Comparison of ENCODE assay signal across 15 mouse cellular contexts in genomic region chr12:52893656-52894405, GRCm38 (mm10).
DNase-seq lines count a peak whose midpoint lies in the region; ATAC-seq and TF ChIP-seq lines count a peak whose summit lies in the region.
"Had no signal": no experiment of that assay in that cellular context is flagged by ENCODE, and none has a peak within 500 bp of the region (broad histone marks: within the 10 kb centered on the region; RNA-seq: fewer than 3 reads in every experiment).

No protein-coding gene starts in this region.

- H3K4me2 ChIP-seq in kidney, embryonic 15.5 days = no peak overlapping the region
- no peak overlapping the region for H3K4me2 ChIP-seq in midbrain, embryonic 14.5 days (ENCODE audit: low read length)
- H3K4me2 ChIP-seq in midbrain, postnatal 0 days (ENCODE audit: low read depth, low read length, poor library complexity, severe bottlenecking) = no peak overlapping the region
- H3K4me2 ChIP-seq in heart, embryonic 16.5 days (ENCODE audit: low read depth, low read length) = no peak overlapping the region
- H3K4me2 ChIP-seq in stomach, postnatal 0 days (replicated peaks; ENCODE audit: low read depth) = no peak overlapping the region
- H3K4me2 ChIP-seq: forebrain, embryonic 13.5 days; hindbrain, embryonic 14.5 days; liver, embryonic 15.5 days had no signal

- H3K4me3 ChIP-seq in kidney, adult 2 months (ENCODE audit: insufficient read depth, low read depth, low read length) = no peak overlapping the region
- H3K4me3 ChIP-seq in kidney, embryonic 15.5 days (replicated peaks) = no peak overlapping the region
- H3K4me3 ChIP-seq in midbrain, embryonic 14.5 days (replicated peaks; ENCODE audit: low read depth, low read length) = no peak overlapping the region
- H3K4me3 ChIP-seq in midbrain, postnatal 0 days (ENCODE audit: low read depth, low read length) = no peak overlapping the region
- no peak overlapping the region for H3K4me3 ChIP-seq in heart, embryonic 16.5 days (ENCODE audit: low read length)
- H3K4me3 ChIP-seq in stomach, postnatal 0 days (ENCODE audit: low read depth, low read length) = no peak overlapping the region
- H3K4me3 ChIP-seq: forebrain, embryonic 13.5 days; liver, embryonic 15.5 days had no signal

- H3K9ac ChIP-seq in kidney, embryonic 15.5 days = no peak overlapping the region
- no peak overlapping the region for H3K9ac ChIP-seq in midbrain, embryonic 14.5 days (replicated peaks; ENCODE audit: low read length)
- H3K9ac ChIP-seq in midbrain, postnatal 0 days (replicated peaks; ENCODE audit: low read length, poor library complexity, severe bottlenecking) = no peak overlapping the region
- no peak overlapping the region for H3K9ac ChIP-seq in heart, embryonic 16.5 days (ENCODE audit: low read length)
- H3K9ac ChIP-seq in stomach, postnatal 0 days (ENCODE audit: low read length) = no peak overlapping the region
- H3K9ac ChIP-seq: forebrain, embryonic 13.5 days; hindbrain, embryonic 14.5 days; liver, embryonic 15.5 days had no signal

- TF ChIP-seq POLR2A in kidney, adult 2 months (IDR thresholded peaks at IDR 0.05; ENCODE audit: low read depth, low read length) = no peak

- TF ChIP-seq EP300 in stomach, postnatal 0 days (optimal IDR thresholded peaks at IDR 0.05) = no peak

- ATAC-seq in kidney, embryonic 15.5 days (replicated peaks; ENCODE audit: low FRiP score) = no peak
- ATAC-seq in midbrain, embryonic 14.5 days (ENCODE audit: low FRiP score, low TSS enrichment) = no peak
- no peak for ATAC-seq in midbrain, postnatal 0 days (ENCODE audit: low FRiP score)
- ATAC-seq in heart, embryonic 16.5 days (replicated peaks; ENCODE audit: extremely low read depth, insufficient read depth, low FRiP score) = no peak
- peak; percentile 51; the same call in 1 of the 2 replicates for ATAC-seq in stomach, postnatal 0 days (ENCODE audit: low FRiP score, low TSS enrichment)
- ATAC-seq: forebrain, embryonic 13.5 days had no signal

- no peak for TF ChIP-seq CTCF in kidney, adult 2 months (conservative IDR thresholded peaks at IDR 0.05; ENCODE audit: insufficient read depth, insufficient read length, low read depth, low read length)
- TF ChIP-seq CTCF in midbrain, postnatal 0 days (IDR thresholded peaks at IDR 0.05) = no peak
- TF ChIP-seq CTCF in stomach, postnatal 0 days (IDR thresholded peaks at IDR 0.05; ENCODE audit: low read depth) = no peak

- no peak overlapping the region for H3K27ac ChIP-seq in kidney, adult 2 months (ENCODE audit: insufficient read depth, low read depth, low read length)
- no peak overlapping the region for H3K27ac ChIP-seq in kidney, embryonic 15.5 days
- peak overlapping the region; percentile 8; the same call in 1 of the 2 replicates for H3K27ac ChIP-seq in midbrain, embryonic 14.5 days (replicated peaks; ENCODE audit: low read depth, low read length)
- H3K27ac ChIP-seq in midbrain, postnatal 0 days (ENCODE audit: low read depth, low read length) = no peak overlapping the region
- peak overlapping the region; percentile 71 for H3K27ac ChIP-seq in heart, embryonic 16.5 days (ENCODE audit: low read length)
- H3K27ac ChIP-seq in stomach, postnatal 0 days (replicated peaks) = no peak overlapping the region
- H3K27ac ChIP-seq: forebrain, embryonic 13.5 days; hindbrain, embryonic 14.5 days; liver, embryonic 15.5 days had no signal

- H3K36me3 ChIP-seq in kidney, adult 2 months (ENCODE audit: control insufficient read depth, insufficient read depth, low read length) = no peaks in the 10 kb centered on the region
- no peaks in the 10 kb centered on the region for H3K36me3 ChIP-seq in kidney, embryonic 15.5 days
- no peaks in the 10 kb centered on the region for H3K36me3 ChIP-seq in midbrain, embryonic 14.5 days (ENCODE audit: control insufficient read depth, insufficient read depth, low read length)
- H3K36me3 ChIP-seq in midbrain, postnatal 0 days (ENCODE audit: insufficient read depth, low read length) = no peaks in the 10 kb centered on the region
- H3K36me3 ChIP-seq in heart, embryonic 16.5 days (ENCODE audit: control insufficient read depth, insufficient read depth) = peaks cover 6% of the 10 kb centered on the region; the same call in 1 of the 2 replicates
- no peaks in the 10 kb centered on the region for H3K36me3 ChIP-seq in stomach, postnatal 0 days (ENCODE audit: control insufficient read depth, insufficient read depth, low read length)
- H3K36me3 ChIP-seq: liver, embryonic 15.5 days had no signal

- DNase-seq in kidney, adult 2 months = peak; percentile 7
- no peak for DNase-seq in midbrain, embryonic 14.5 days
- DNase-seq in midbrain, postnatal 0 days (ENCODE audit: low spot score) = no peak
- no peak for DNase-seq in stomach, postnatal 0 days (ENCODE audit: low spot score)
- DNase-seq in cerebellum, adult 9-11 months = no peak
- no peak for DNase-seq in adrenal gland, postnatal 14 days
- DNase-seq: adrenal gland, postnatal 36 days; cerebellum, adult 11-12 months; kidney, adult 8-10 months; right cerebral cortex, postnatal 14 days had no signal

- H3K4me1 ChIP-seq in kidney, adult 2 months (ENCODE audit: control insufficient read depth, insufficient read depth, low read length) = no peaks in the 10 kb centered on the region
- H3K4me1 ChIP-seq in kidney, embryonic 15.5 days = peaks cover 4% of the 10 kb centered on the region; the same call in 1 of the 2 replicates
- peaks cover 6% of the 10 kb centered on the region; the same call in 1 of the 2 replicates for H3K4me1 ChIP-seq in midbrain, embryonic 14.5 days (ENCODE audit: control insufficient read depth, insufficient read depth, low read length)
- no peaks in the 10 kb centered on the region for H3K4me1 ChIP-seq in midbrain, postnatal 0 days (ENCODE audit: insufficient read depth, low read length)
- H3K4me1 ChIP-seq in heart, embryonic 16.5 days (ENCODE audit: control insufficient read depth, insufficient read depth, low read length) = peaks cover 23% of the 10 kb centered on the region
- H3K4me1 ChIP-seq in stomach, postnatal 0 days (replicated peaks; ENCODE audit: control insufficient read depth, insufficient read depth) = no peaks in the 10 kb centered on the region
- H3K4me1 ChIP-seq: liver, embryonic 15.5 days had no signal

- no peaks in the 10 kb centered on the region for H3K9me3 ChIP-seq in kidney, embryonic 15.5 days (replicated peaks)
- H3K9me3 ChIP-seq in midbrain, embryonic 14.5 days (ENCODE audit: control insufficient read depth, low read length) = no peaks in the 10 kb centered on the region
- no peaks in the 10 kb centered on the region for H3K9me3 ChIP-seq in midbrain, postnatal 0 days (ENCODE audit: low read length)
- H3K9me3 ChIP-seq in heart, embryonic 16.5 days (replicated peaks; ENCODE audit: control insufficient read depth, low read length) = no peaks in the 10 kb centered on the region
- no peaks in the 10 kb centered on the region for H3K9me3 ChIP-seq in stomach, postnatal 0 days (ENCODE audit: control insufficient read depth, low read length)
- H3K9me3 ChIP-seq: forebrain, embryonic 13.5 days; liver, embryonic 15.5 days had no signal

- WGBS in kidney, adult 2 months = 61% methylated on average over 11 of the region's 11 CpGs
- 65% methylated on average over 11 of the region's 11 CpGs for WGBS in kidney, embryonic 15.5 days
- WGBS in midbrain, embryonic 14.5 days = 84% methylated on average over 11 of the region's 11 CpGs
- 79% methylated on average over 11 of the region's 11 CpGs for WGBS in midbrain, postnatal 0 days
- 50% methylated on average over 11 of the region's 11 CpGs for WGBS in heart, embryonic 16.5 days
- 64% methylated on average over 11 of the region's 11 CpGs for WGBS in stomach, postnatal 0 days

- no peaks in the 10 kb centered on the region for H3K27me3 ChIP-seq in kidney, adult 2 months (replicated peaks; ENCODE audit: control insufficient read depth, insufficient read depth, low read length)
- no peaks in the 10 kb centered on the region for H3K27me3 ChIP-seq in kidney, embryonic 15.5 days
- H3K27me3 ChIP-seq in midbrain, embryonic 14.5 days (ENCODE audit: control insufficient read depth, insufficient read depth, low read length) = no peaks in the 10 kb centered on the region
- H3K27me3 ChIP-seq in midbrain, postnatal 0 days (ENCODE audit: insufficient read depth, low read length) = no peaks in the 10 kb centered on the region
- H3K27me3 ChIP-seq in heart, embryonic 16.5 days (ENCODE audit: control insufficient read depth, insufficient read depth, low read length) = no peaks in the 10 kb centered on the region
- no peaks in the 10 kb centered on the region for H3K27me3 ChIP-seq in stomach, postnatal 0 days (ENCODE audit: control insufficient read depth, insufficient read depth, low read length)
- H3K27me3 ChIP-seq: forebrain, embryonic 13.5 days; liver, embryonic 15.5 days had no signal

Comparison
In these comparisons a context has a peak if more than half of its experiments do, and no peak if none do; other contexts are left out.
1. H3K27ac ChIP-seq: peak in midbrain, embryonic 14.5 days (single experiment) and heart, embryonic 16.5 days (single experiment); none in kidney, adult 2 months (single experiment), kidney, embryonic 15.5 days (single experiment), midbrain, postnatal 0 days (single experiment) and stomach, postnatal 0 days (single experiment).